Mouse (Mus musculus) telencephalon, adult 2 months (tissue): Measurements from ENCODE around the gene Olfr1256.

Experiments used
- DNase-seq: peaks from one replicate; pipeline ENCODE4 v3.0.0-alpha.2; 2011; ENCODE audit warnings: low read depth, low spot score

Gene Olfr1256

GRCm38 (mm10) chr2:89841455-89841854 lies at the start of gene Olfr1256:
Gene Olfr1256, minus strand, starts transcription at chr2:89841555.
- no peak for DNase-seq

- DNase-seq = no peak
Measured at GRCm38 (mm10) chr2:89878137-89878536, 36.8 kb upstream of the Olfr1256 start, which contains the start of gene Olfr1257. Gene Olfr1257, plus strand, starts transcription at chr2:89878437.

GRCm38 (mm10) chr2:89849230-89849629 lies 7.9 kb upstream of the Olfr1256 start:
- DNase-seq = no peak

GRCm38 (mm10) chr2:89848105-89848504 lies 6.8 kb upstream of the Olfr1256 start, which contains the start of gene Olfr48:
Gene Olfr48, minus strand, starts transcription at chr2:89848205.
- DNase-seq = no peak

GRCm38 (mm10) chr2:89820216-89820615 lies 21.1 kb downstream of the Olfr1256 start:
- DNase-seq = no peak

- no peak for DNase-seq
Measured at GRCm38 (mm10) chr2:89811751-89812150, 29.6 kb downstream of the Olfr1256 start, which contains the start of gene Olfr1255. Gene Olfr1255, plus strand, starts transcription at chr2:89812051.

GRCm38 (mm10) chr2:89810751-89811150 lies 30.6 kb downstream of the Olfr1256 start:
- no peak for DNase-seq

- DNase-seq = no peak
Measured at GRCm38 (mm10) chr2:89799583-89799982, 41.8 kb downstream of the Olfr1256 start.

- no peak for DNase-seq
Measured at GRCm38 (mm10) chr2:89793519-89793918, 47.8 kb downstream of the Olfr1256 start, which contains the start of gene Olfr1254. Gene Olfr1254, minus strand, starts transcription at chr2:89793619.
